Mouse (Mus musculus): ENCODE data around the gene Ccdc126. TPM values are rescaled to one million over a fixed set of nuclear protein-coding genes. Genes with fewer than 3 reads are reported as not detected.
A peak's percentile ranks its signal among the peaks of the same experiment; 100 is the strongest.
"Not testable (repeated sequence)": the region's sequence is repeated elsewhere in the genome, so short reads cannot be mapped to it uniquely, and the experiment has no call there.

Ccdc126 gene
- total and polyA plus RNA-seq, 2 experiments, result 0.84 to 1.8 TPM

DNA sequence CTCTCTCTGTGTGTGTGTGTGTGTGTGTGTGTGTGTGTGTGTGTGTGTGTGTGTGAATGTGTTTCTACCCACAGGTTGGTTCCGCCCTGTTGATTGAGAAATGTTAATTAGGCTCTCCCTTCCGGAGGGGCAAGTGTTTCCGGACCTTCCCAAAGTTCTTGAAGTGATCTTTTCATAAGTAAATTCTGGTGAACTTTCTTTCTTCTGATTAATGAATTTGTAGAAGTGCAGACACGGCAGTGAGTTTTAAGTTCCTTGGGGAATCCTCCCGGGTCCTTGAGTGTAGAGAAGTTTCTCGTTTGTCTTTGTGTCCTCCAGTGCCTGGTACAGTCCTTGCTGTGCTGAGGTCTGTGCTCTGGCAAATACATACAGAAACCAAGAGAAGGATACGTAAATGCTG lies 43.8 kb upstream of the Ccdc126 start:
- TF ChIP-seq POLR2A (IDR thresholded peaks at IDR 0.05; ENCODE audit: extremely low read depth, insufficient read depth, low read length) (no peak), CTCF (IDR thresholded peaks at IDR 0.05; ENCODE audit: low read depth, low read length) (no peak)
- Histone ChIP-seq H3K36me3 (ENCODE audit: control insufficient read depth, insufficient read depth, low read length) (no peaks in the 10 kb centered on the region), H3K79me2 (ENCODE audit: control insufficient read depth, insufficient read depth, low read length) (no peaks in the 10 kb centered on the region), H3K9ac (ENCODE audit: low read depth, low read length) (no peak overlapping the region), H3K4me1 (ENCODE audit: control insufficient read depth, insufficient read depth, low read length) (no peaks in the 10 kb centered on the region), H3K27me3 (ENCODE audit: control insufficient read depth, insufficient read depth, low read length) (no peaks in the 10 kb centered on the region), H3K27ac (replicated peaks; ENCODE audit: insufficient read depth, low read depth, low read length) (no peak overlapping the region), H3K4me3 (ENCODE audit: insufficient read depth, low read depth, low read length) (no peak overlapping the region)
- 92% methylated on average over 7 of the region's 7 CpGs for WGBS
- DNase-seq (ENCODE audit: extremely low read depth, low read depth, low spot score), result no peak

DNA sequence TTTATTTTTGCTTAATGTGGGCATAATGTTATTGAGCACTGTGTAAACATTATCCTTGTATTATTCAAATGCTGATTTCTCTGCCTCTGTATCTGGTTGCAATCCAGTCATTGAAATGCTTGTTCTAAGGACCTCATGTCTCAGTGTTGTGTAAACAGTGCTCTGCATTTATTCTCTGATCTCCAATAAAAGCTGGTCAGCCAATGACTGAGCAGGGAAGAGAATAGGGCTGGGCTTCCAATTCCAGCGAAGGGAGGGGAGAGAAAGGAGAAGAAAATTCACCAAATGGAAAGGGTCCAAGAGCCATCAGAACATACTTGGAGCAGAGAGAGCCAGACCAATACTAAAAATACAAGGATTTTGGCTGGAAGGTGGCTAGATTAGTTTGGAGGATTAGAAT lies 38.1 kb upstream of the Ccdc126 start:
- Histone ChIP-seq H3K36me3 (ENCODE audit: control insufficient read depth, insufficient read depth, low read length) (no peaks in the 10 kb centered on the region), H3K79me2 (ENCODE audit: control insufficient read depth, insufficient read depth, low read length) (no peaks in the 10 kb centered on the region), H3K27ac (replicated peaks; ENCODE audit: insufficient read depth, low read depth, low read length) (no peak overlapping the region), H3K9ac (ENCODE audit: low read depth, low read length) (no peak overlapping the region), H3K4me3 (ENCODE audit: insufficient read depth, low read depth, low read length) (no peak overlapping the region), H3K27me3 (ENCODE audit: control insufficient read depth, insufficient read depth, low read length) (no peaks in the 10 kb centered on the region), H3K4me1 (ENCODE audit: control insufficient read depth, insufficient read depth, low read length) (peaks cover 3% of the 10 kb centered on the region; the same call in 1 of the 2 replicates)
- 45% methylated on average over 1 of the region's 1 CpGs for WGBS
- no peak for TF ChIP-seq CTCF (IDR thresholded peaks at IDR 0.05; ENCODE audit: low read depth, low read length)
- TF ChIP-seq POLR2A (IDR thresholded peaks at IDR 0.05; ENCODE audit: extremely low read depth, insufficient read depth, low read length), result no peak
- no peak for DNase-seq (ENCODE audit: extremely low read depth, low read depth, low spot score)

DNA sequence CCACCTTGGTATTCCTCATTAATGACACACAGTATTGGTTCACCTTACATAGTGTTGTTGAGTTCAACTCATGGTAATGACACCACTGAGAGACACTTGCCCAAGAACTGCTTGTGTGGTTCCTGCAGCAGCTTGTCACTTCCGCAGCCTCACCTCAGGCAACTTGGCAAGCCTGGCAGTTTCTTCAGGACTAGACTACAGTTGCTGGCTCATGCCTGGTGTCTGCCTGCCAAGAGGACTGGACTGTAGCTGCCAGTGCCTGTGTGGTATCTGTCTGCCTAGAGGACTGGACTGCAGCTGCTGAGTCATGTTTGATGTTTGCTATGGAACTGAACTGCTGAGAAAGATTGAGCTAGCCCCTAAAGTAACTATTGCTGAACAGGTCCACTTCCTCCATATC lies 37.0 kb upstream of the Ccdc126 start:
- peak; percentile 90 for DNase-seq (ENCODE audit: extremely low read depth, low read depth, low spot score)
- WGBS, result 18% methylated on average over 1 of the region's 1 CpGs

DNA sequence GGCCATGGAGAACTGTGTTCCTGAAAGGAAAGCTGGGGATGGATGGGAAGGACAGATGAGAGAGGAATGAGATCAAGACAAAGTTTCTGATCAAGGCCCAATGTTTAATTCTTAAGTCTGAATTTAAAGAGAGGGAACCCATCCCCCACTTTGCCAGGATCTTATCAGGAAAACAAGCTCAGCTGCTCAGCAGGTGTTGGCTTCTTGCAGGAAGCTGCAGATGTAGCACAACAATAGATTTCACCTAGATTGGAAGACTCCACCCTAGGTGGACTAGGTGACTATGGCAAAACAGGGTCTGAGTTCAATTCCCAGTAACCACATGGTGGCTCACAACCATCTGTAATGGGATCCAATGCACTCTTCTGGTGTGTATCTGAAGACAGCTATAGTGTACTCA lies 20.8 kb upstream of the Ccdc126 start:
- DNase-seq (ENCODE audit: extremely low read depth, low read depth, low spot score), result no peak
- Histone ChIP-seq H3K36me3 (ENCODE audit: control insufficient read depth, insufficient read depth, low read length) (no peaks in the 10 kb centered on the region), H3K4me3 (ENCODE audit: insufficient read depth, low read depth, low read length) (no peak overlapping the region), H3K79me2 (ENCODE audit: control insufficient read depth, insufficient read depth, low read length) (no peaks in the 10 kb centered on the region), H3K27me3 (ENCODE audit: control insufficient read depth, insufficient read depth, low read length) (no peaks in the 10 kb centered on the region), H3K9ac (ENCODE audit: low read depth, low read length) (no peak overlapping the region), H3K4me1 (ENCODE audit: control insufficient read depth, insufficient read depth, low read length) (no peaks in the 10 kb centered on the region), H3K27ac (replicated peaks; ENCODE audit: insufficient read depth, low read depth, low read length) (no peak overlapping the region)
- TF ChIP-seq CTCF (IDR thresholded peaks at IDR 0.05; ENCODE audit: low read depth, low read length), result no peak
- TF ChIP-seq POLR2A (IDR thresholded peaks at IDR 0.05; ENCODE audit: extremely low read depth, insufficient read depth, low read length), result no peak

More for the DNA sequence above, 37.0 kb upstream of the Ccdc126 start:
- no peaks in the 10 kb centered on the region for H3K27me3 ChIP-seq (ENCODE audit: control insufficient read depth, insufficient read depth, low read length)
- H3K4me1 ChIP-seq (ENCODE audit: control insufficient read depth, insufficient read depth, low read length), result peaks cover 3% of the 10 kb centered on the region; the same call in 1 of the 2 replicates
- H3K4me3 ChIP-seq (ENCODE audit: insufficient read depth, low read depth, low read length), result no peak overlapping the region
- no peak overlapping the region for H3K27ac ChIP-seq (replicated peaks; ENCODE audit: insufficient read depth, low read depth, low read length)
- no peaks in the 10 kb centered on the region for H3K79me2 ChIP-seq (ENCODE audit: control insufficient read depth, insufficient read depth, low read length)
- H3K9ac ChIP-seq (ENCODE audit: low read depth, low read length), result no peak overlapping the region
- TF ChIP-seq CTCF (IDR thresholded peaks at IDR 0.05; ENCODE audit: low read depth, low read length) (no peak), POLR2A (IDR thresholded peaks at IDR 0.05; ENCODE audit: extremely low read depth, insufficient read depth, low read length) (no peak)
- no peaks in the 10 kb centered on the region for H3K36me3 ChIP-seq (ENCODE audit: control insufficient read depth, insufficient read depth, low read length)

DNA sequence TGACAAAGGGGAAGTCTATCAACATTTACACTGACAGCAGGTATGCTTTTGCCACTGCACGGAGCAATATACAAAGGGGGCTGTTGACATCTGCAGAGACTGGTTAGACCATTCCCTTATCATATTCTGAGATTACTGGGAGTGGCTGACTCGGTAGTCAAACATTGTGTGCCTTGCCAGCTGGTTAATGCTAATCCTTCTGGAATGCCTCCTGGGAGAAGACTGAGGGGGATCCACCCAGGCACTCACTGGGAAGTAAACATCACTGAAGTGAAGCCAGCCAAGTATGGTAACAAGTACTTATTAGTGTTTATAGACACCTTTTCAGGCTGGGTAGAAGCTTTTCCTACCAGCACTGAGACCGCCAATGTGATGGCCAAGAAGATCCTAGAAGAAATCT lies 4.3 kb upstream of the Ccdc126 start:
- H3K79me2 ChIP-seq (ENCODE audit: control insufficient read depth, insufficient read depth, low read length); H3K27me3 ChIP-seq (ENCODE audit: control insufficient read depth, insufficient read depth, low read length); H3K9ac ChIP-seq (ENCODE audit: low read depth, low read length); H3K4me1 ChIP-seq (ENCODE audit: control insufficient read depth, insufficient read depth, low read length); H3K36me3 ChIP-seq (ENCODE audit: control insufficient read depth, insufficient read depth, low read length); H3K27ac ChIP-seq (replicated peaks; ENCODE audit: insufficient read depth, low read depth, low read length); DNase-seq (ENCODE audit: extremely low read depth, low read depth, low spot score); H3K4me3 ChIP-seq (ENCODE audit: insufficient read depth, low read depth, low read length): not testable (repeated sequence)
- WGBS, result 57% methylated on average over 3 of the region's 3 CpGs

DNA sequence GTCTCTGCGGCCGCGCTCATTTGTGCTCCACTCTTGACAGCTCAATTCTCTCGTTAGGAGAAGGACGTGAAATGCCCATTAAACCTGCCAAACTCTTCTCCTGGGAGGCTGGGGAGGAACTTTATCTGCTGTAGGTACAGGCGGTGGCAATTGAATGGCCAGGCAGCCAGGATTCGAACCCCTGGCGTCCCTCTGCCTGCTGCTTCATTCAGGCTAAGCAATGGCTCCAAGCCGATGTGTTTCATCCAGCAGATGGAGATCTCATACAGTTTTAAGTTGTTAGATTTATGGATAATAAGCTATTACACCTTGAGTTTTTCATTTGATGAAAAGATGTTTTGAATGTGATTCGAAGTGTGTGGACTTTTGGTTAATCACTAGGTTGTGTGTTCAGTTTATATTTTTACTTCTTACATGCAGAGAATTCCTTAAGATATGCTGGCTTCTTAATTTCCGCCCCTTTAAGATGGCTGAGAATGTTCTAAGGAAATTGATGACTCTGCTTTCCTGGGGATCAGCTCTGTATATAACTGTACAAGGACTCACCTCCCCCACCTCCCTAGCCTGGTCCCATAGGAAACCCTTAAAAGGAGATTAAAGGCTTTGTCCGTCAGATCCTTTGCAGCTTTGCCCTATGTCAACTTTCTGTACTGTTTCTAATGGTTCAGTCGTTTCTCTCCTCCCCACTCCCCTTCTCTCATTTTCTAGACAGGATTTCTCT lies 681 bp downstream of the Ccdc126 start:
- TF ChIP-seq POLR2A (IDR thresholded peaks at IDR 0.05; ENCODE audit: extremely low read depth, insufficient read depth, low read length) (no peak), CTCF (IDR thresholded peaks at IDR 0.05; ENCODE audit: low read depth, low read length) (peak; percentile 5; the same call in 1 of the 2 replicates)
- peak overlapping the region; percentile 78 for H3K9ac ChIP-seq (ENCODE audit: low read depth, low read length)
- no peak for DNase-seq (ENCODE audit: extremely low read depth, low read depth, low spot score)

More for the DNA sequence above, 681 bp downstream of the Ccdc126 start:
- Histone ChIP-seq H3K27me3 (ENCODE audit: control insufficient read depth, insufficient read depth, low read length) (no peaks in the 10 kb centered on the region), H3K4me3 (ENCODE audit: insufficient read depth, low read depth, low read length) (peak overlapping the region; percentile 72), H3K36me3 (ENCODE audit: control insufficient read depth, insufficient read depth, low read length) (no peaks in the 10 kb centered on the region), H3K27ac (replicated peaks; ENCODE audit: insufficient read depth, low read depth, low read length) (peak overlapping the region; percentile 67), H3K79me2 (ENCODE audit: control insufficient read depth, insufficient read depth, low read length) (no peaks in the 10 kb centered on the region; the same call in 1 of the 2 replicates), H3K4me1 (ENCODE audit: control insufficient read depth, insufficient read depth, low read length) (peaks cover 2% of the 10 kb centered on the region; the same call in 1 of the 2 replicates)
- 22% methylated on average over 13 of the region's 13 CpGs for WGBS
